Mouse (Mus musculus) spleen, adult 2 months (tissue): ENCODE results near the gene Calcrl.

Experiments used
- CTCF ChIP-seq: fragments of 200-500 bp; IDR thresholded peaks from 2 replicates; pipeline ENCODE4 v1.5.1; 2011; ENCODE audit warnings: mild to moderate bottlenecking, inconsistent platforms; ENCODE audit not compliant: insufficient read depth, insufficient read length, insufficient replicate concordance; ENCODE audit errors: extremely low read depth
- POLR2A ChIP-seq: fragments of 200-500 bp; IDR thresholded peaks from 2 replicates; pipeline ENCODE4 v1.6.1; 2011; ENCODE audit warnings: low read depth, low read length, inconsistent platforms

GRCm38 (mm10) chr2:84365266-84365665, 59.9 kb downstream of the Calcrl start:
- TF ChIP-seq POLR2A (no peak), CTCF (no peak)
